Mouse (Mus musculus) spleen, adult 2 months (tissue): Measurements from ENCODE around the gene Ppfibp1. TPM values are rescaled to one million over a fixed set of nuclear protein-coding genes. Genes with fewer than 3 reads are reported as not detected.

ENCODE experiments used
- DNase-seq, 2 experiments: peaks; one replicate each; pipeline versions ENCODE4 v3.0.0 to v3.0.0-alpha.2; 2012 to 2021; ENCODE audit warnings: low spot score in 2 of 2, low read depth in 1 of 2
- H3K27ac ChIP-seq: fragments of 200-500 bp; 2 replicates; pipeline ENCODE4 v1.5.1; 2012; ENCODE audit warnings: low read length, inconsistent platforms; ENCODE audit not compliant: insufficient read depth
- H3K27me3 ChIP-seq: fragments of 200-500 bp; 2 replicates; pipeline ENCODE4 v1.6.1; 2012; ENCODE audit warnings: mild to moderate bottlenecking, moderate library complexity, low read length, inconsistent platforms; ENCODE audit not compliant: control insufficient read depth, insufficient read depth
- H3K36me3 ChIP-seq: fragments of 200-500 bp; 2 replicates; pipeline ENCODE4 v1.6.1; 2012; ENCODE audit warnings: mild to moderate bottlenecking, low read length, inconsistent platforms; ENCODE audit not compliant: control insufficient read depth, insufficient read depth
- H3K4me1 ChIP-seq: fragments of 200-500 bp; 2 replicates; pipeline ENCODE4 v1.6.1; 2011; ENCODE audit warnings: inconsistent platforms; ENCODE audit not compliant: control insufficient read depth, insufficient read depth, insufficient read length
- H3K4me3 ChIP-seq: fragments of 200-500 bp; 2 replicates; pipeline ENCODE4 v1.5.1; 2011; ENCODE audit warnings: mild to moderate bottlenecking, inconsistent platforms; ENCODE audit not compliant: insufficient read depth, insufficient read length; ENCODE audit errors: extremely low read depth
- CTCF ChIP-seq: fragments of 200-500 bp; IDR thresholded peaks from 2 replicates; pipeline ENCODE4 v1.5.1; 2011; ENCODE audit warnings: mild to moderate bottlenecking, inconsistent platforms; ENCODE audit not compliant: insufficient read depth, insufficient read length, insufficient replicate concordance; ENCODE audit errors: extremely low read depth
- POLR2A ChIP-seq: fragments of 200-500 bp; IDR thresholded peaks from 2 replicates; pipeline ENCODE4 v1.6.1; 2011; ENCODE audit warnings: low read depth, low read length, inconsistent platforms
- WGBS: fragments of 180-500 bp; shearing (Covaris S2); methylation state at CpG from one replicate; pipeline ENCODE4 v1.1.7; 2018; 5-methylcytosine and 5-hydroxymethylcytosine counted together
- polyA plus RNA-seq: library from polyadenylated mRNA; depleted of rRNA; stranded (reverse); fragments of >200 nt; gene quantifications from 2 replicates; pipeline ENCODE4 v1.2.3, GENCODE M21; 2012

Ppfibp1 gene
- polyA plus RNA-seq, 1 experiment, result 5.3 TPM

DNA sequence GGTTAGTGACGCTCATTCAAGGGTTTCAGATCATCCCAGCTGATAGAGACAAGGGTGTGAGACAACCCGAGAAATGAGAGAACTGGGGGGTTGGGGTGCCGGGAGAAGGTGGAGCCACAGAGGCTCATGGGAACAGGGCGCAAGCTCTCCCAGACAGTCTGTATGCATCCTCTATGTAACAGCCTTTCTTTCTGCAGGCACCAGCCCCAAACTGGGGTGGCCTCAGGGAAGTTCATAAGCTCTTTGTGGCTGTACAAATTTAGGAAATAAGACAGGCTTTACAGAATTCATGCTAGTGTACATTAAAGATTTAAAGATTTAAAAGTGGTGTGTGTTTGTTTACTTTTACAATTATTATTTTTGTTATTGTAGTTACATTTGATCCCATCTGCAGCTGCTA lies 8.0 kb upstream of the Ppfibp1 start:
- Histone ChIP-seq H3K36me3 (no peaks in the 10 kb centered on the region), H3K27me3 (no peaks in the 10 kb centered on the region), H3K4me1 (no peaks in the 10 kb centered on the region), H3K27ac (no peak overlapping the region), H3K4me3 (no peak overlapping the region)
- 85% methylated on average over 4 of the region's 4 CpGs for WGBS
- TF ChIP-seq POLR2A, result no peak
- no peak for TF ChIP-seq CTCF
- no peak for DNase-seq

GRCm38 (mm10) chr6:146881896-146882770 lies 6.2 kb upstream of the Ppfibp1 start:
- Histone ChIP-seq H3K4me3 (no peak overlapping the region), H3K4me1 (no peaks in the 10 kb centered on the region), H3K36me3 (no peaks in the 10 kb centered on the region), H3K27ac (no peak overlapping the region), H3K27me3 (no peaks in the 10 kb centered on the region)
- TF ChIP-seq POLR2A (no peak), CTCF (no peak)
- WGBS, result 75% methylated on average over 13 of the region's 13 CpGs
- no peak for DNase-seq

- TF ChIP-seq POLR2A, result no peak
- TF ChIP-seq CTCF, result no peak
- DNase-seq, result no peak
- Histone ChIP-seq H3K27ac (no peak overlapping the region), H3K4me3 (no peak overlapping the region), H3K36me3 (no peaks in the 10 kb centered on the region), H3K27me3 (no peaks in the 10 kb centered on the region), H3K4me1 (no peaks in the 10 kb centered on the region; the same call in 1 of the 2 replicates)
- 90% methylated on average over 2 of the region's 2 CpGs for WGBS
Observed at GRCm38 (mm10) chr6:146883426-146883825, 4.9 kb upstream of the Ppfibp1 start.

GRCm38 (mm10) chr6:146884171-146884570 lies 4.1 kb upstream of the Ppfibp1 start:
- Histone ChIP-seq H3K27me3 (no peaks in the 10 kb centered on the region), H3K4me3 (no peak overlapping the region), H3K36me3 (no peaks in the 10 kb centered on the region), H3K27ac (no peak overlapping the region), H3K4me1 (no peaks in the 10 kb centered on the region; the same call in 1 of the 2 replicates)
- TF ChIP-seq CTCF (no peak), POLR2A (no peak)
- DNase-seq, result no peak
- 86% methylated on average over 3 of the region's 3 CpGs for WGBS

- no peak for TF ChIP-seq CTCF
- TF ChIP-seq POLR2A, result no peak
- H3K4me1 ChIP-seq, result no peaks in the 10 kb centered on the region; the same call in 1 of the 2 replicates
- H3K27me3 ChIP-seq, result no peaks in the 10 kb centered on the region
- no peak overlapping the region for H3K4me3 ChIP-seq
- H3K36me3 ChIP-seq, result no peaks in the 10 kb centered on the region
- no peak for DNase-seq
- 63% methylated on average over 4 of the region's 4 CpGs for WGBS
- H3K27ac ChIP-seq, result no peak overlapping the region; the same call in 1 of the 2 replicates
Observed at GRCm38 (mm10) chr6:146884851-146885250, 3.4 kb upstream of the Ppfibp1 start.

DNA sequence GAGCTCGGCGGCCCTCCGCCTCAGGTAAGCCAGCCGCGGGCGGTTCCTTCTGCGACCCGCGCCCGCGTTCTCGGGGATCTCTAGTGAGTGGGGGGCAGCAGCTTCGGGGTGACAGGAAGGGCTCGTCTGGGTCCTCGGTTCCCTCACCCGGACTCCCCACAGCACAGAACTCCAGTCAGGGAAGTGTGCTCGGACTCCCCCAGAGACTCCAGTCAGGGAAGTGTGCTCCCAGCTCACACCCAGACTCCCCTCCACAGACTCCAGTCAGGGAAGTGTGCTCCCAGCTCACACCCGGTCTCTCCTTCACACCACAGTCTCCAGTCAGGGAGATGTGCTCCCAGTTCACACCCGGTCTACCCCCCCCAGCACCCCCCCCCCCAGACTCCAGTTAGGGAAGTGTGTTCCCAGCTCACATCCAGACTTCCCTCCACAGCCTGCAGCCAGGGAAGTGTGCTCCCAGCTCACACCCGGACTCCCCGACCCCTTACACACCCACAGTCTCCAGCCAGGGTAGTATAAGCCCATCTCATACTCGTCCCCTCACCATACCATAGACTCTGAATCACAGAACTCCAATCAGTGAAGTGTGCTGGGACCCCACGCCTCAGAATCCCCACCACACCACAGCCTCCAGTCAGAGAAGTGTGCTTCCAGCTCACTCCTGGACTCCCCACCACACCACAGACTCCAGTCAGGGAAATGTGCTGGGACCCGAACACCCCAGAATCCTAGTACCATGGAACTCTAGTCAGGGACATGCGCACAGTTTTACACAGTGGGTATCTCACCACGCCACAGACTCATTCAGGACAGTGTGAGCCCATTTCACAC lies 588 bp downstream of the Ppfibp1 start:
- WGBS, result 17% methylated on average over 26 of the region's 26 CpGs
- TF ChIP-seq CTCF (no peak), POLR2A (no peak)
- peak overlapping the region; percentile 99 for H3K4me3 ChIP-seq
- no peaks in the 10 kb centered on the region for H3K27me3 ChIP-seq
- DNase-seq, result no peak
- peak overlapping the region; percentile 70; the same call in 1 of the 2 replicates for H3K27ac ChIP-seq
- no peaks in the 10 kb centered on the region; the same call in 1 of the 2 replicates for H3K4me1 ChIP-seq
- H3K36me3 ChIP-seq, result no peaks in the 10 kb centered on the region
